Mouse (Mus musculus): ENCODE data around the gene Zbp1. TPM values are rescaled to one million over a fixed set of nuclear protein-coding genes. Genes with fewer than 3 reads are reported as not detected.

Gene Zbp1
- polyA plus RNA-seq, 1 experiment from 2014 or later, result not detected

GRCm38 (mm10) chr2:173216840-173217239, 1.9 kb downstream of the Zbp1 start:
- Histone ChIP-seq H3K36me3 (ENCODE audit: control insufficient read depth, insufficient read depth, low read length) (no peaks in the 10 kb centered on the region), H3K4me2 (ENCODE audit: low read depth) (no peak overlapping the region), H3K27ac (ENCODE audit: low read depth, low read length) (no peak overlapping the region), H3K4me1 (ENCODE audit: control insufficient read depth, insufficient read depth, low read length) (no peaks in the 10 kb centered on the region), H3K9me3 (ENCODE audit: control insufficient read depth, low read length) (no peaks in the 10 kb centered on the region), H3K27me3 (ENCODE audit: control insufficient read depth, insufficient read depth, low read length) (no peaks in the 10 kb centered on the region), H3K9ac (ENCODE audit: low read length) (no peak overlapping the region), H3K4me3 (ENCODE audit: low read depth, low read length) (no peak overlapping the region)
- DNase-seq (ENCODE audit: low spot score) (peak; percentile 6), ATAC-seq (ENCODE audit: insufficient read depth, low FRiP score, low TSS enrichment) (no peak)
- WGBS, result 87% methylated on average over 7 of the region's 7 CpGs

DNA sequence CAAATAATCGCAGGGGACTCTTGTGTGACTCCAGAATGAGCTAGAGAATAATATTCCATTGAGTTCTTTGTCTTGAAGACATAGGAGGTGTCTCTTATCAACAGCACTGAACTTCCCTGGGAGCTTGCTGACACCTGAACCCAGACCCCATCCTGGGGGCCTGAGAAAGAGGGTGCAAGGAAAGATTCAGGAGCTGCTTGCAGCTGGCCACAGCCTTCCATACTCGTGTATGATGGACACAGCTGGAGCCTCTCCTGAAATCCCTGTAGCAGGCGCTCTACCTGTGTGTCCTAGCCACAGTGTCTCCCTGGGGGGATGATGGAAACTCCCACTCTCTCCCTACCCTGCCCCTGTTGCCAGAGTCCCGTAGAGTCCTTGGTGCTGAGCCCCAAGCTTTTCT, 6.5 kb downstream of the Zbp1 start:
- no peak overlapping the region for H3K4me2 ChIP-seq (ENCODE audit: low read depth)
- WGBS, result 78% methylated on average over 4 of the region's 4 CpGs

DNA sequence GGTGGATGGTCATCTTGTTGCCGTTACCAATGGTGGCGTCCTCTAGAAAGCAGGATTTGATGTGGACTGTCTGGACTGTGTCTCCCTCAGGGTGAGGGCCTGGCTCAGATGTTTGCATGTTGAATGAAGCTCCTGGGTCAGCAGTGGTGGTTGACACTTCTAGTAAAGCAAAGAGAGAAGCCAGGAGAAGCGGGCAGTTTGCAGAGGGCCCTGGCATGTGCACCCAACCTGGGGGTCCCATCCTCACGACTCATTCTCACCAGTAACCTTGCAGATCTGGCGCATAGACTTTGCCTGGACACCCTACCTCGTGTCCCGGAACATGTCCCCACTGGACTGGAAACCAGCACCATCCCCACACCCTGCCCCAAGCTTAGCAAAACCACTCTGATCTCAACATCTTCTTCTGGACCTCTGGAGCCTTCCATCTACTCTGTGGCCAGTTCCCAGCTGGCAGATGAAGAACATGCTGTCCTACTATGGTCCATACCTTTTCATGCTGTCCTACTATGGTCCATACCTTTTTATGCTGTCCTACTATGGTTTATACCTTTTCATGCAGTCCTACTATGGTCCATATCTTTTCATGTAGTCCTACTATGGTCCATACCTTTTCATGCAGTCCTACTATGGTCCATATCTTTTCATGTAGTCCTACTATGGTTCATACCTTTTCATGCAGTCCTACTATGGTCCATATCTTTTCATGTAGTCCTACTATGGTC, 9.5 kb downstream of the Zbp1 start:
- no peaks in the 10 kb centered on the region for H3K9me3 ChIP-seq (ENCODE audit: control insufficient read depth, low read length)
- H3K4me3 ChIP-seq (ENCODE audit: low read depth, low read length), result no peak overlapping the region
- H3K36me3 ChIP-seq (ENCODE audit: control insufficient read depth, insufficient read depth, low read length), result no peaks in the 10 kb centered on the region
- no peak for DNase-seq (ENCODE audit: low spot score)
- no peak overlapping the region for H3K9ac ChIP-seq (ENCODE audit: low read length)
- no peak overlapping the region for H3K27ac ChIP-seq (ENCODE audit: low read depth, low read length)
- H3K4me2 ChIP-seq (ENCODE audit: low read depth), result no peak overlapping the region
- H3K4me1 ChIP-seq (ENCODE audit: control insufficient read depth, insufficient read depth, low read length), result no peaks in the 10 kb centered on the region
- no peaks in the 10 kb centered on the region for H3K27me3 ChIP-seq (ENCODE audit: control insufficient read depth, insufficient read depth, low read length)
- 98% methylated on average over 7 of the region's 7 CpGs for WGBS
- no peak for ATAC-seq (ENCODE audit: insufficient read depth, low FRiP score, low TSS enrichment)

More for the DNA sequence above, 6.5 kb downstream of the Zbp1 start:
- H3K4me1 ChIP-seq (ENCODE audit: control insufficient read depth, insufficient read depth, low read length), result no peaks in the 10 kb centered on the region
- DNase-seq (ENCODE audit: low spot score) (no peak), ATAC-seq (ENCODE audit: insufficient read depth, low FRiP score, low TSS enrichment) (no peak)
- no peak overlapping the region for H3K27ac ChIP-seq (ENCODE audit: low read depth, low read length)
- H3K9ac ChIP-seq (ENCODE audit: low read length), result no peak overlapping the region
- no peak overlapping the region for H3K4me3 ChIP-seq (ENCODE audit: low read depth, low read length)
- no peaks in the 10 kb centered on the region for H3K36me3 ChIP-seq (ENCODE audit: control insufficient read depth, insufficient read depth, low read length)
- H3K9me3 ChIP-seq (ENCODE audit: control insufficient read depth, low read length), result no peaks in the 10 kb centered on the region
- H3K27me3 ChIP-seq (ENCODE audit: control insufficient read depth, insufficient read depth, low read length), result no peaks in the 10 kb centered on the region

GRCm38 (mm10) chr2:173207051-173207450, 11.7 kb downstream of the Zbp1 start:
- DNase-seq (ENCODE audit: low spot score) (no peak), ATAC-seq (ENCODE audit: insufficient read depth, low FRiP score, low TSS enrichment) (no peak)
- H3K4me3 ChIP-seq (ENCODE audit: low read depth, low read length), result no peak overlapping the region
- no peak overlapping the region for H3K4me2 ChIP-seq (ENCODE audit: low read depth)
- H3K9me3 ChIP-seq (ENCODE audit: control insufficient read depth, low read length), result no peaks in the 10 kb centered on the region
- H3K36me3 ChIP-seq (ENCODE audit: control insufficient read depth, insufficient read depth, low read length), result no peaks in the 10 kb centered on the region
- H3K27ac ChIP-seq (ENCODE audit: low read depth, low read length), result no peak overlapping the region
- H3K9ac ChIP-seq (ENCODE audit: low read length), result no peak overlapping the region
- WGBS, result 96% methylated on average over 3 of the region's 3 CpGs
- no peaks in the 10 kb centered on the region for H3K4me1 ChIP-seq (ENCODE audit: control insufficient read depth, insufficient read depth, low read length)
- H3K27me3 ChIP-seq (ENCODE audit: control insufficient read depth, insufficient read depth, low read length), result no peaks in the 10 kb centered on the region

DNA sequence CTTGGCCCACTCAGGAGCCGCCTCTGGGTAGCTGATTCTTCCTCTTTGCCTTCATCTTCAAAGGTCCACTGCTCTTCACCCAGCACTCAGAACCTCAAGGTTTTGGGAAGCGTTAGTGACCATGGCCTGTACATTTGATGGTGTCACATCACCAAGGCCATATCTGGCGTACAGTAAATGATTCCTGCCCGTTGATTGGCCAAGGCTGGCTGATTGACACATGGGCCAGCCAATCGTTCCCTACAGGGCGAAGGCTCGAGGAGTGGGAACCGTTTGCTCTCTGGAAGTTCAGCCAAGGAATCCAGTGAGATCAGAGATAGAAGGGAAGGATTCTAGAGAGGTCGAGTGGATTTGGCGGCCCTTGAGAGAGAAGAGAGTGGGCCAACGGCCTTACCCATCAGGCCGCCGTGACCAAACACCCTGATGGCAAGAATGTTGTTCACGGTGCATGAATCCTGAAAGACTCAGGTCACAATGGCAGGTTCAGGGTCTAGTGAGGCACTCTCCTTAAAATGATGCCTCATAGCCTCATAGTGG, 13.1 kb downstream of the Zbp1 start:
- Histone ChIP-seq H3K9me3 (ENCODE audit: control insufficient read depth, low read length) (no peaks in the 10 kb centered on the region), H3K4me2 (ENCODE audit: low read depth) (no peak overlapping the region), H3K4me1 (ENCODE audit: control insufficient read depth, insufficient read depth, low read length) (no peaks in the 10 kb centered on the region), H3K36me3 (ENCODE audit: control insufficient read depth, insufficient read depth, low read length) (no peaks in the 10 kb centered on the region), H3K27ac (ENCODE audit: low read depth, low read length) (no peak overlapping the region), H3K27me3 (ENCODE audit: control insufficient read depth, insufficient read depth, low read length) (no peaks in the 10 kb centered on the region), H3K4me3 (ENCODE audit: low read depth, low read length) (no peak overlapping the region), H3K9ac (ENCODE audit: low read length) (no peak overlapping the region)
- ATAC-seq (ENCODE audit: insufficient read depth, low FRiP score, low TSS enrichment) (no peak), DNase-seq (ENCODE audit: low spot score) (no peak)
- 92% methylated on average over 14 of the region's 14 CpGs for WGBS

GRCm38 (mm10) chr2:173204671-173205070, 14.1 kb downstream of the Zbp1 start:
- Histone ChIP-seq H3K9ac (ENCODE audit: low read length) (no peak overlapping the region), H3K4me2 (ENCODE audit: low read depth) (no peak overlapping the region), H3K9me3 (ENCODE audit: control insufficient read depth, low read length) (no peaks in the 10 kb centered on the region), H3K4me3 (ENCODE audit: low read depth, low read length) (no peak overlapping the region), H3K4me1 (ENCODE audit: control insufficient read depth, insufficient read depth, low read length) (no peaks in the 10 kb centered on the region), H3K27me3 (ENCODE audit: control insufficient read depth, insufficient read depth, low read length) (no peaks in the 10 kb centered on the region), H3K27ac (ENCODE audit: low read depth, low read length) (no peak overlapping the region), H3K36me3 (ENCODE audit: control insufficient read depth, insufficient read depth, low read length) (no peaks in the 10 kb centered on the region)
- DNase-seq (ENCODE audit: low spot score), result no peak
- 74% methylated on average over 4 of the region's 4 CpGs for WGBS
- no peak for ATAC-seq (ENCODE audit: insufficient read depth, low FRiP score, low TSS enrichment)

DNA sequence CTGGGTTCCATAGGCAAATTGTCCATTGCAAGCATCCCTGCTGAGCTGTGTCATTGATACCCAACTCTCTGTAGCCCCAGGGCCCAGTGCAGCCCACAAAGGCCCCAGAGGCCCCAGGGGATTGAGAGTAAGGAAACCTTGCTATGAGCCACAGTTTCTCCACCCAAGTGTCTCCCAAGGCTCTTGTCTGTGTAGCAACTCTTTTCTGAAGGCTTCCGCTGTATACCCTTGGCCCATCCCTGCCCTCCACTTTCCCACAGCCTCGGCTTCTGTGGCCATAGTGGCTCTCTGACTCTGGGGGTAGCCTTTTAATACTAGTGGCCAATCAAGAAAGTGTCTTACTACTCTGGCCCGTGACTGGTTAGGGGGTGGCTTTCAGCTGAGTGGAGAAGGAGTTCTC, 15.0 kb downstream of the Zbp1 start:
- no peaks in the 10 kb centered on the region for H3K4me1 ChIP-seq (ENCODE audit: control insufficient read depth, insufficient read depth, low read length)
- H3K4me3 ChIP-seq (ENCODE audit: low read depth, low read length), result no peak overlapping the region
- H3K36me3 ChIP-seq (ENCODE audit: control insufficient read depth, insufficient read depth, low read length), result no peaks in the 10 kb centered on the region
- no peak overlapping the region for H3K9ac ChIP-seq (ENCODE audit: low read length)
- H3K27me3 ChIP-seq (ENCODE audit: control insufficient read depth, insufficient read depth, low read length), result no peaks in the 10 kb centered on the region
- 83% methylated on average over 3 of the region's 3 CpGs for WGBS
- no peak overlapping the region for H3K27ac ChIP-seq (ENCODE audit: low read depth, low read length)
- DNase-seq (ENCODE audit: low spot score) (no peak), ATAC-seq (ENCODE audit: insufficient read depth, low FRiP score, low TSS enrichment) (no peak)
- no peaks in the 10 kb centered on the region for H3K9me3 ChIP-seq (ENCODE audit: control insufficient read depth, low read length)
- H3K4me2 ChIP-seq (ENCODE audit: low read depth), result no peak overlapping the region

GRCm38 (mm10) chr2:173202924-173203689, 15.6 kb downstream of the Zbp1 start:
- Histone ChIP-seq H3K4me1 (ENCODE audit: control insufficient read depth, insufficient read depth, low read length) (no peaks in the 10 kb centered on the region), H3K9me3 (ENCODE audit: control insufficient read depth, low read length) (no peaks in the 10 kb centered on the region), H3K9ac (ENCODE audit: low read length) (no peak overlapping the region), H3K4me2 (ENCODE audit: low read depth) (no peak overlapping the region), H3K27ac (ENCODE audit: low read depth, low read length) (no peak overlapping the region), H3K4me3 (ENCODE audit: low read depth, low read length) (no peak overlapping the region), H3K36me3 (ENCODE audit: control insufficient read depth, insufficient read depth, low read length) (no peaks in the 10 kb centered on the region), H3K27me3 (ENCODE audit: control insufficient read depth, insufficient read depth, low read length) (no peaks in the 10 kb centered on the region)
- ATAC-seq (ENCODE audit: insufficient read depth, low FRiP score, low TSS enrichment) (no peak), DNase-seq (ENCODE audit: low spot score) (no peak)
- WGBS, result 87% methylated on average over 19 of the region's 19 CpGs

GRCm38 (mm10) chr2:173194796-173195195, 23.9 kb downstream of the Zbp1 start:
- ATAC-seq (ENCODE audit: insufficient read depth, low FRiP score, low TSS enrichment) (no peak), DNase-seq (ENCODE audit: low spot score) (no peak)

More at GRCm38 (mm10) chr2:173194796-173195195, 23.9 kb downstream of the Zbp1 start:
- H3K27me3 ChIP-seq (ENCODE audit: control insufficient read depth, insufficient read depth, low read length), result no peaks in the 10 kb centered on the region
- no peaks in the 10 kb centered on the region for H3K9me3 ChIP-seq (ENCODE audit: control insufficient read depth, low read length)
- no peak overlapping the region for H3K27ac ChIP-seq (ENCODE audit: low read depth, low read length)
- no peak overlapping the region for H3K4me3 ChIP-seq (ENCODE audit: low read depth, low read length)
- H3K36me3 ChIP-seq (ENCODE audit: control insufficient read depth, insufficient read depth, low read length), result no peaks in the 10 kb centered on the region
- no peaks in the 10 kb centered on the region for H3K4me1 ChIP-seq (ENCODE audit: control insufficient read depth, insufficient read depth, low read length)
- no peak overlapping the region for H3K9ac ChIP-seq (ENCODE audit: low read length)
- H3K4me2 ChIP-seq (ENCODE audit: low read depth), result no peak overlapping the region
- WGBS, result 88% methylated on average over 4 of the region's 4 CpGs

All from neural tube, embryonic 11.5 days (tissue).